Mouse (Mus musculus): ENCODE data around the gene Frrs1l.

DNA sequence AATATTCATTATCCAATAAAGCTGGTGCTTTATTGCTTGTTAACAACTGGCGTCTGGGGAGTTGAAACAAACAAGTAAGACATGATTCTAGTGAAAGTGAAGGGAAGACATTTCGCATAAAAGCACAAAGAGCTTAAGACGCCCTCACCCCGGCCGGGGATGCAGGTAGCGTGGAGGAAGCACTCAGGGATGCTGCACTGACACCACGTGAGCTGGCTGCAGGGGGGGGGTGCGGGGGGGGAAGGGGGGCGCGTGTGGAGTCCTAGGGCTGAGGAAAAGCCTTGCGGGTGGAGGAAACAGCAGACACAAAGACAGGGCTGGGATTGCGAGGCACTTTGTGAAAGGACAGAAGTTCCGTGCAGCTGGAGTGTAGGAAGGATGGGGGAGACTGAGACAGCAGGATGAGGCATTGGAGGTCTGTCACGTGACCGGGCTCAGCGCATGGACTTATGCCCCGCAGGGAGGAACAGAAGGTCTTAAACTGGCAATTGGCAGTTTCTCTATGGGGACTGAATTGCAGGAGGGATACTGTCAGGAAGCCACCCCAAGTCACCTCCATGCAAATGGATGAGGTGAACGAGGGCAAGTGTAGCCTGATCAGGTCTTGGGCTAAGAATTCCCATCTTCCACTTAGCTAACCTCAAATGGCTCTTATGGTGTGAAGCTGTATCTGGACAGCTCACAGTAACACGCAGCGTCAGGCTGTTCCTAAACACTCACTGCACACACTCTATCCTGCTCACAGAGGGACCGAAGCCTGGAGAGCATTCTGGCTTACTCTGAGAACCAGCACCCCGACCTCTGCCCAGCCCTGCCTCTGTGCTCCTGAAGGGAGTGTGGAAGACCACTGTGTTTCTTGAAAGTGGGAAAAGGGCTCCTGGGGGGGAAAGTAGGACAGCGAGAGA, 49.2 kb upstream of the Frrs1l start:
- TF ChIP-seq MAX (IDR thresholded peaks at IDR 0.05; ENCODE audit: low read length): no peak
- no peak for TF ChIP-seq EP300 (IDR thresholded peaks at IDR 0.05; ENCODE audit: low read length)
- TF ChIP-seq POLR2AphosphoS2 (IDR thresholded peaks at IDR 0.05; ENCODE audit: low read depth, low read length): no peak
- no peak for TF ChIP-seq CHD2 (IDR thresholded peaks at IDR 0.05; ENCODE audit: low read length)
- TF ChIP-seq E2F4 (IDR thresholded peaks at IDR 0.05; ENCODE audit: insufficient replicate concordance, low read depth, low read length): no peak
- no peak for TF ChIP-seq USF1 (IDR thresholded peaks at IDR 0.05; ENCODE audit: low read depth, low read length)
- TF ChIP-seq CTCF (conservative IDR thresholded peaks at IDR 0.05 in 1 of 2, IDR thresholded peaks at IDR 0.05 in 1 of 2; ENCODE audit: low read depth in 2 of 2, low read length in 2 of 2): no peak
- no peak for TF ChIP-seq RCOR1 (conservative IDR thresholded peaks at IDR 0.05; ENCODE audit: low read depth, low read length)
- no peak for TF ChIP-seq ZMIZ1 (IDR thresholded peaks at IDR 0.05; ENCODE audit: low read depth, low read length)
- TF ChIP-seq POLR2A (IDR thresholded peaks at IDR 0.05; ENCODE audit: low read depth, low read length): no peak
- no peak for TF ChIP-seq ELF1 (IDR thresholded peaks at IDR 0.05; ENCODE audit: low read depth, low read length)
